Mouse (Mus musculus) kidney, adult 2 months (tissue): Measurements from ENCODE around the gene Dpp9. TPM values are rescaled to one million over a fixed set of nuclear protein-coding genes. Genes with fewer than 3 reads are reported as not detected.

Source experiments
- DNase-seq: peaks from one replicate; pipeline ENCODE4 v3.0.0; 2021
- H3K27ac ChIP-seq: fragments of 200-500 bp; 2 replicates; pipeline ENCODE4 v1.5.1; 2012; ENCODE audit warnings: low read depth, low read length, control low read depth, inconsistent platforms; ENCODE audit not compliant: insufficient read depth
- H3K27me3 ChIP-seq: fragments of 200-500 bp; replicated peaks from 2 replicates; pipeline ENCODE4 v1.6.1; 2012; ENCODE audit warnings: mild to moderate bottlenecking, moderate library complexity, low read length, inconsistent platforms; ENCODE audit not compliant: control insufficient read depth, insufficient read depth
- H3K36me3 ChIP-seq: fragments of 200-500 bp; 2 replicates; pipeline ENCODE4 v1.6.1; 2012; ENCODE audit warnings: mild to moderate bottlenecking, moderate library complexity, low read length, inconsistent platforms; ENCODE audit not compliant: control insufficient read depth, insufficient read depth
- H3K4me1 ChIP-seq: fragments of 200-500 bp; 2 replicates; pipeline ENCODE4 v1.6.1; 2011; ENCODE audit warnings: low read length; ENCODE audit not compliant: control insufficient read depth, insufficient read depth
- H3K4me3 ChIP-seq: fragments of 200-500 bp; 2 replicates; pipeline ENCODE4 v1.5.1; 2011; ENCODE audit warnings: mild to moderate bottlenecking, low read depth, low read length, control low read depth; ENCODE audit not compliant: insufficient read depth
- CTCF ChIP-seq: fragments of 200-500 bp; conservative IDR thresholded peaks from 2 replicates; pipeline ENCODE4 v1.5.1; 2011; ENCODE audit warnings: low read depth, mild to moderate bottlenecking, control low read depth, low read length, moderate library complexity, mixed read lengths; ENCODE audit not compliant: insufficient read depth, insufficient read length
- POLR2A ChIP-seq: fragments of 200-500 bp; IDR thresholded peaks from one replicate; pipeline ENCODE4 v1.6.1; 2011; ENCODE audit warnings: low read depth, low read length, control low read depth
- WGBS: fragments of 180-500 bp; shearing (Covaris S2); methylation state at CpG from one replicate; pipeline ENCODE4 v1.1.7; 2018; 5-methylcytosine and 5-hydroxymethylcytosine counted together
- polyA plus RNA-seq: library from polyadenylated mRNA; depleted of rRNA; stranded (reverse); fragments of >200 nt; gene quantifications from 2 replicates; pipeline ENCODE4 v1.2.3, GENCODE M21; 2012; rRNA removed

Gene Dpp9
- polyA plus RNA-seq: 35.6 and 40.9 TPM in 2 replicates

GRCm38 (mm10) chr17:56218377-56219191 is at the start of gene Dpp9:
Gene Dpp9, minus strand, starts transcription at chr17:56218905.
- no peaks in the 10 kb centered on the region for H3K36me3 ChIP-seq
- H3K27me3 ChIP-seq: no peaks in the 10 kb centered on the region
- peak within 1 kb of the TSS; percentile 64 for H3K27ac ChIP-seq
- H3K4me1 ChIP-seq: peaks cover 7% of the 10 kb centered on the region; the same call in 1 of the 2 replicates
- peak within 1 kb of the TSS; percentile 67 for H3K4me3 ChIP-seq
- TF ChIP-seq POLR2A (peak; percentile 61), CTCF (peak; percentile 20; the same call in 1 of the 2 replicates)
- DNase-seq: peak; percentile 96
- under 1% methylated on average over 71 of the region's 78 CpGs for WGBS

GRCm38 (mm10) chr17:56266271-56266670 is 47.6 kb upstream of the Dpp9 start:
- 38% methylated on average over 3 of the region's 3 CpGs for WGBS
- TF ChIP-seq CTCF: no peak
- no peak for TF ChIP-seq POLR2A
- H3K27ac ChIP-seq: no peak overlapping the region
- DNase-seq: no peak
- no peaks in the 10 kb centered on the region for H3K27me3 ChIP-seq
- H3K36me3 ChIP-seq: no peaks in the 10 kb centered on the region; the same call in 1 of the 2 replicates
- H3K4me3 ChIP-seq: no peak overlapping the region
- peaks cover 2% of the 10 kb centered on the region; the same call in 1 of the 2 replicates for H3K4me1 ChIP-seq

- TF ChIP-seq CTCF (no peak), POLR2A (no peak)
- DNase-seq: no peak
- Histone ChIP-seq H3K4me3 (no peak overlapping the region), H3K27ac (no peak overlapping the region), H3K36me3 (no peaks in the 10 kb centered on the region; the same call in 1 of the 2 replicates), H3K4me1 (peaks cover 6% of the 10 kb centered on the region; the same call in 1 of the 2 replicates), H3K27me3 (no peaks in the 10 kb centered on the region)
- 58% methylated on average over 3 of the region's 3 CpGs for WGBS
These were observed 47.2 kb upstream of the Dpp9 start for GRCm38 (mm10) chr17:56265869-56266268.

- 81% methylated on average over 4 of the region's 4 CpGs for WGBS
- H3K4me1 ChIP-seq: peaks cover 15% of the 10 kb centered on the region
- TF ChIP-seq CTCF (no peak), POLR2A (no peak)
- no peaks in the 10 kb centered on the region for H3K27me3 ChIP-seq
- DNase-seq: no peak
- no peak overlapping the region for H3K4me3 ChIP-seq
- no peak overlapping the region for H3K27ac ChIP-seq
- H3K36me3 ChIP-seq: no peaks in the 10 kb centered on the region; the same call in 1 of the 2 replicates
These were observed 46.3 kb upstream of the Dpp9 start for GRCm38 (mm10) chr17:56265011-56265410.

GRCm38 (mm10) chr17:56264020-56264419 is 45.3 kb upstream of the Dpp9 start:
- peak; percentile 84 for DNase-seq
- Histone ChIP-seq H3K27ac (no peak overlapping the region), H3K27me3 (no peaks in the 10 kb centered on the region), H3K4me3 (no peak overlapping the region), H3K4me1 (peaks cover 23% of the 10 kb centered on the region), H3K36me3 (no peaks in the 10 kb centered on the region; the same call in 1 of the 2 replicates)
- TF ChIP-seq POLR2A: no peak
- TF ChIP-seq CTCF: peak; percentile 87
- 17% methylated on average over 8 of the region's 8 CpGs for WGBS

GRCm38 (mm10) chr17:56262645-56263094 is 44.0 kb upstream of the Dpp9 start:
- DNase-seq: no peak
- Histone ChIP-seq H3K36me3 (no peaks in the 10 kb centered on the region; the same call in 1 of the 2 replicates), H3K4me1 (peaks cover 26% of the 10 kb centered on the region), H3K4me3 (no peak overlapping the region), H3K27me3 (no peaks in the 10 kb centered on the region), H3K27ac (no peak overlapping the region)
- TF ChIP-seq POLR2A (no peak), CTCF (no peak)
- WGBS: 68% methylated on average over 3 of the region's 3 CpGs

- Histone ChIP-seq H3K4me1 (peaks cover 26% of the 10 kb centered on the region), H3K27ac (no peak overlapping the region), H3K4me3 (no peak overlapping the region), H3K27me3 (no peaks in the 10 kb centered on the region), H3K36me3 (no peaks in the 10 kb centered on the region; the same call in 1 of the 2 replicates)
- 29% methylated on average over 3 of the region's 3 CpGs for WGBS
- TF ChIP-seq POLR2A (no peak), CTCF (no peak)
- DNase-seq: peak; percentile 72
These were observed 42.5 kb upstream of the Dpp9 start for GRCm38 (mm10) chr17:56261166-56261565.
